Mouse (Mus musculus) midbrain, embryonic 11.5 days (tissue): ENCODE measurements around the gene Ubqln5. TPM values are rescaled to one million over a fixed set of nuclear protein-coding genes. Genes with fewer than 3 reads are reported as not detected.

Experiments
- ATAC-seq: fragments of 200-750 bp; cut with Nextera tagmentation; 2 replicates; pipeline ENCODE4 v1.8.0; 2017; ENCODE audit warnings: moderate TSS enrichment, moderate library complexity; ENCODE audit not compliant: low FRiP score
- DNase-seq: peaks from one replicate; pipeline ENCODE4 v3.0.0; 2015; ENCODE audit warnings: low spot score; ENCODE audit errors: missing footprints
- H3K27ac ChIP-seq: fragments of 300-500 bp; sonication (generic); 2 replicates; pipeline ENCODE4 v1.5.1; 2014; ENCODE audit warnings: low read depth, low read length
- H3K27me3 ChIP-seq: fragments of 300-500 bp; sonication (generic); 2 replicates; pipeline ENCODE4 v1.6.1; 2014; ENCODE audit warnings: mild to moderate bottlenecking, low read length, moderate library complexity, mixed read lengths; ENCODE audit not compliant: control insufficient read depth, insufficient read depth
- H3K36me3 ChIP-seq: fragments of 300-500 bp; sonication (generic); 2 replicates; pipeline ENCODE4 v1.6.1; 2014; ENCODE audit warnings: mild to moderate bottlenecking, low read length, moderate library complexity, mixed read lengths; ENCODE audit not compliant: control insufficient read depth, insufficient read depth
- H3K4me1 ChIP-seq: fragments of 300-500 bp; sonication (generic); 2 replicates; pipeline ENCODE4 v1.6.1; 2014; ENCODE audit warnings: low read length; ENCODE audit not compliant: control insufficient read depth, insufficient read depth
- H3K4me2 ChIP-seq: fragments of 300-500 bp; sonication (generic); 2 replicates; pipeline ENCODE4 v1.6.1; 2014; ENCODE audit warnings: mild to moderate bottlenecking, moderate library complexity
- H3K4me3 ChIP-seq: fragments of 300-500 bp; sonication (generic); 2 replicates; pipeline ENCODE4 v1.5.1; 2014; ENCODE audit warnings: low read depth, low read length
- H3K9ac ChIP-seq: fragments of 300-500 bp; sonication (generic); 2 replicates; pipeline ENCODE4 v1.6.1; 2014; ENCODE audit warnings: low read length
- H3K9me3 ChIP-seq: fragments of 300-500 bp; sonication (generic); 2 replicates; pipeline ENCODE4 v1.6.1; 2016; ENCODE audit warnings: low read length; ENCODE audit not compliant: control insufficient read depth
- WGBS: fragments of 180-500 bp; shearing (Covaris S2); extraction: QIAGEN DNeasy Blood & Tissue Kit; methylation state at CpG from one replicate; pipeline ENCODE4 v1.1.7; 2014; 5-methylcytosine and 5-hydroxymethylcytosine counted together
- polyA plus RNA-seq: library from polyadenylated mRNA; unstranded; fragments of >200 nt; fragmentation: Nextera tagmentation; extraction: Ambion mirVana; gene quantifications from 2 replicates; pipeline ENCODE4 v1.2.1, GENCODE M21; 2014

Ubqln5 gene
- polyA plus RNA-seq, 1 experiment from 2014 or later: not detected

- Histone ChIP-seq H3K36me3 (no peaks in the 10 kb centered on the region), H3K9ac (no peak within 1 kb of the TSS), H3K4me2 (no peak within 1 kb of the TSS), H3K4me1 (no peaks in the 10 kb centered on the region), H3K9me3 (no peaks in the 10 kb centered on the region), H3K27me3 (no peaks in the 10 kb centered on the region), H3K4me3 (no peak within 1 kb of the TSS), H3K27ac (no peak within 1 kb of the TSS)
- ATAC-seq (no peak), DNase-seq (no peak)
Measured at GRCm38 (mm10) chr7:104104757-104104972, 25.0 kb downstream of the Ubqln5 start, which contains the start of gene Olfr646. Gene Olfr646, plus strand, starts transcription at chr7:104104873.

GRCm38 (mm10) chr7:104103913-104104756, 25.5 kb downstream of the Ubqln5 start:
- H3K36me3 ChIP-seq: no peaks in the 10 kb centered on the region
- H3K27me3 ChIP-seq: no peaks in the 10 kb centered on the region
- H3K4me3 ChIP-seq: no peak overlapping the region
- H3K4me2 ChIP-seq: no peak overlapping the region
- H3K9ac ChIP-seq: no peak overlapping the region
- WGBS: 79% methylated on average over 4 of the region's 4 CpGs
- DNase-seq (no peak), ATAC-seq (no peak)
- no peaks in the 10 kb centered on the region for H3K9me3 ChIP-seq
- H3K4me1 ChIP-seq: no peaks in the 10 kb centered on the region
- H3K27ac ChIP-seq: no peak overlapping the region

- no peak for ATAC-seq
- Histone ChIP-seq H3K9me3 (no peaks in the 10 kb centered on the region), H3K27me3 (no peaks in the 10 kb centered on the region), H3K36me3 (no peaks in the 10 kb centered on the region), H3K4me2 (no peak within 1 kb of the TSS), H3K4me1 (no peaks in the 10 kb centered on the region), H3K9ac (no peak within 1 kb of the TSS), H3K27ac (no peak within 1 kb of the TSS), H3K4me3 (no peak within 1 kb of the TSS)
- DNase-seq: no peak
- WGBS: 93% methylated on average over 1 of the region's 1 CpGs
Measured at GRCm38 (mm10) chr7:104085365-104085764, 44.3 kb downstream of the Ubqln5 start, which contains the start of gene Olfr645. Gene Olfr645, minus strand, starts transcription at chr7:104085465.

Other genes starting within 250 kb of the Ubqln5 start
- not detected in 2 replicates for gene Olfr66, start 243.6 kb downstream of the Ubqln5 start, polyA plus RNA-seq
- gene Olfr64, start 235.3 kb downstream of the Ubqln5 start, polyA plus RNA-seq: not detected in 2 replicates
- gene Olfr65, start 226.3 kb downstream of the Ubqln5 start, polyA plus RNA-seq: not detected in 2 replicates
- gene Olfr631, start 201.0 kb downstream of the Ubqln5 start, polyA plus RNA-seq: not detected in 2 replicates
- gene Olfr632, start 195.5 kb downstream of the Ubqln5 start, polyA plus RNA-seq: not detected in 2 replicates
- gene Olfr633, start 185.4 kb downstream of the Ubqln5 start, polyA plus RNA-seq: not detected in 2 replicates
- gene Olfr635, start 158.7 kb downstream of the Ubqln5 start, polyA plus RNA-seq: 0.01 and 0.03 TPM in 2 replicates
- gene Olfr638, start 131.1 kb downstream of the Ubqln5 start, polyA plus RNA-seq: not detected in 2 replicates
- not detected in 2 replicates for gene Olfr639, start 112.5 kb downstream of the Ubqln5 start, polyA plus RNA-seq
- not detected in 2 replicates for gene Olfr640, start 104.3 kb downstream of the Ubqln5 start, polyA plus RNA-seq
- gene Olfr641, start 94.4 kb downstream of the Ubqln5 start, polyA plus RNA-seq: not detected in 2 replicates
- not detected in 2 replicates for gene Olfr642, start 77.2 kb downstream of the Ubqln5 start, polyA plus RNA-seq
- not detected in 2 replicates for gene 4930516K23Rik, start 68.4 kb downstream of the Ubqln5 start, polyA plus RNA-seq
- gene Olfr644, start 58.0 kb downstream of the Ubqln5 start, polyA plus RNA-seq: not detected in 2 replicates
- not detected in 2 replicates for gene Olfr645, start 44.4 kb downstream of the Ubqln5 start, polyA plus RNA-seq
- gene Olfr646, start 25.0 kb downstream of the Ubqln5 start, polyA plus RNA-seq: not detected in 2 replicates
- gene Olfr643, start 7.6 kb upstream of the Ubqln5 start, polyA plus RNA-seq: not detected in 2 replicates
- not detected in 2 replicates for gene Ubqln3, start 13.5 kb upstream of the Ubqln5 start, polyA plus RNA-seq
- not detected in 2 replicates for gene Ubqlnl, start 20.7 kb upstream of the Ubqln5 start, polyA plus RNA-seq
- not detected in 2 replicates for gene Olfm5, start 35.0 kb upstream of the Ubqln5 start, polyA plus RNA-seq
- 0.19 and 0.26 TPM in 2 replicates for gene Olfr648, start 53.6 kb upstream of the Ubqln5 start, polyA plus RNA-seq
- not detected in 2 replicates for gene Olfr649, start 66.2 kb upstream of the Ubqln5 start, polyA plus RNA-seq
- gene Trim6, start 89.0 kb upstream of the Ubqln5 start, polyA plus RNA-seq: 2.5 and 2.8 TPM in 2 replicates
- gene Trim34a, start 114.6 kb upstream of the Ubqln5 start, polyA plus RNA-seq: 0.63 and 0.68 TPM in 2 replicates
- gene Trim5, start 158.3 kb upstream of the Ubqln5 start, polyA plus RNA-seq: 0.40 TPM in 1 of 2 replicates, not detected in the other
- gene Trim12a, start 185.6 kb upstream of the Ubqln5 start, polyA plus RNA-seq: 1.9 and 2.1 TPM in 2 replicates
- gene Trim34b, start 199.6 kb upstream of the Ubqln5 start, polyA plus RNA-seq: not detected in 2 replicates
- 0.30 and 0.65 TPM in 2 replicates for gene Trim12c, start 223.5 kb upstream of the Ubqln5 start, polyA plus RNA-seq
- gene Trim30b, start 240.1 kb upstream of the Ubqln5 start, polyA plus RNA-seq: not detected in 2 replicates